Mouse (Mus musculus) olfactory bulb, adult 2 months (tissue): ENCODE data around the gene Gm4952. TPM values are rescaled to one million over a fixed set of nuclear protein-coding genes. Genes with fewer than 3 reads are reported as not detected.
"Not testable (repeated sequence)": the region's sequence is repeated elsewhere in the genome, so short reads cannot be mapped to it uniquely, and the experiment has no call there.

ENCODE experiments used
- H3K27ac ChIP-seq: fragments of 200-500 bp; 2 replicates; pipeline ENCODE4 v1.5.1; 2012; ENCODE audit warnings: low read depth, low read length; ENCODE audit not compliant: insufficient read depth
- H3K4me1 ChIP-seq: fragments of 200-500 bp; 2 replicates; pipeline ENCODE4 v1.6.1; 2012; ENCODE audit warnings: low read length; ENCODE audit not compliant: control insufficient read depth, insufficient read depth
- H3K4me3 ChIP-seq: fragments of 200-500 bp; 2 replicates; pipeline ENCODE4 v1.5.1; 2012; ENCODE audit warnings: mild to moderate bottlenecking, low read depth, low read length, moderate library complexity; ENCODE audit not compliant: insufficient read depth
- CTCF ChIP-seq: fragments of 200-500 bp; IDR thresholded peaks from 2 replicates; pipeline ENCODE4 v1.5.1; 2012; ENCODE audit warnings: low read depth, mild to moderate bottlenecking, low read length, moderate library complexity; ENCODE audit not compliant: insufficient read depth
- POLR2A ChIP-seq: fragments of 200-500 bp; IDR thresholded peaks from 2 replicates; pipeline ENCODE4 v1.6.1; 2012; ENCODE audit warnings: mild to moderate bottlenecking, low read depth, low read length, moderate library complexity; ENCODE audit not compliant: insufficient read depth
- whole genome bisulfite sequencing: fragments of 180-500 bp; shearing (Covaris S2); methylation state at CpG from one replicate; pipeline ENCODE4 v1.1.7; 2018; 5-methylcytosine and 5-hydroxymethylcytosine counted together
- polyA plus RNA-seq: library from polyadenylated mRNA; stranded (reverse); fragments of >200 nt; gene quantifications from 2 replicates; pipeline ENCODE4 v1.2.4, GENCODE M21; 2012; ENCODE audit warnings: low replicate concordance; ENCODE audit not compliant: missing spikeins, insufficient read depth, insufficient read length

Gene Gm4952
- polyA plus RNA-seq, 1 experiment = not detected

DNA sequence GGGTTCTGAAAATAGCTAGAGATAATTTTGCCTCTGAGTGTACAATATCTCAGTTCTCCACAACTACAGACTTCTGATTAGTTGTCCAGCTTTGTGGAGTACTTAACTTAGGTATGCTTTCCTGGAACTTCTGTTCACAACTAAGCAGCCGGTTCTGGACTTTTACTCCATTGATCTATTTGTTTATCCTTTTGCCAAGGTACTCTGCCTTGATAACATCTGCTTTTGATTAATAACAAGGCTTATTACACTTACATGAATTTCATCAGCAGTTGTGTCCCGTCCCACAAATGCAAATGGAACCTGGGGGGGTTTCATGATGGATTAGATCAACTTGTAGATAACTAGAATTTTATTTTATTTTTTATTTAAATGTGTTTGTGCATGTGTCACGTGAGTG lies 37.1 kb downstream of the Gm4952 start:
- H3K4me1 ChIP-seq = no peaks in the 10 kb centered on the region
- WGBS = 74% methylated on average over 3 of the region's 3 CpGs
- no peak overlapping the region for H3K27ac ChIP-seq
- TF ChIP-seq POLR2A = no peak
- no peak for TF ChIP-seq CTCF
- no peak overlapping the region for H3K4me3 ChIP-seq

DNA sequence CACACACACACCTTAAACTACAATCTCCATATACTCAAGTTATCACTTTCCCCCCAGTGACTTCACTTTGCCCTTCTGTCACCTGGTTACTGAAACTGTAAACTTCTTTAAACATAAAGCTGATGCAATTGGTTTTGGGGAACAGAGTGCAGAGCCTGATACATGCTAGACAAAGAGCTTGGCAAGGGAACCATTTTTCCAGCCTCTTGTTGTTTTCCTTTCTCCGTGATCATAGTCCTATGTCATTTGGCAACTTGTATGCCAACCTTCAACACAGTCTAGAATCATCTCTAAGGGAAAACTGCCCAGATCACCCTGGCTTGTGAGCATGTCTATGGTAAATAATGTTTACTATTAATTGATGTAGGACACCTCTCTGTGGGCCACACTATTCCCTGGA lies 38.3 kb downstream of the Gm4952 start:
- Histone ChIP-seq H3K27ac (no peak overlapping the region), H3K4me1 (no peaks in the 10 kb centered on the region), H3K4me3 (no peak overlapping the region)
- 59% methylated on average over 1 of the region's 1 CpGs for WGBS
- TF ChIP-seq CTCF (no peak), POLR2A (no peak)

DNA sequence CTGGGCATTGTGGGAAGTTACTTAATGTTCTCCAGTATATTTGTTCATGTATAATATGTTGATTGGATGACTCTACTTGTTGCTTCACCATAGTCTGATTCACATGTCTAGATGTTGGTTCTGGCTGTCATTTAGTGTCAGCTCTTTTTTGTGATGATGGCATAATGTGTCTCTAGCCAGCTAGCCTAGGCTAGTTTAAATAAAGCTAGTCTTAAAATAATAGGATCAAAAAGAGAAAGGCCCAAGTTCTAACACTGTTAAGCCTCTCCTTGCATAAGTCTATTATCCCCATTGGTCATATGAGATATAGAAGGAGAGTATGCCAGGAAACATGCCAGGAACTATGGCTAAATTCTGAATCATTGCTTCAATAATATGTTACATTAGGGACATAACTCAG lies 49.7 kb downstream of the Gm4952 start:
- TF ChIP-seq CTCF = no peak

DNA sequence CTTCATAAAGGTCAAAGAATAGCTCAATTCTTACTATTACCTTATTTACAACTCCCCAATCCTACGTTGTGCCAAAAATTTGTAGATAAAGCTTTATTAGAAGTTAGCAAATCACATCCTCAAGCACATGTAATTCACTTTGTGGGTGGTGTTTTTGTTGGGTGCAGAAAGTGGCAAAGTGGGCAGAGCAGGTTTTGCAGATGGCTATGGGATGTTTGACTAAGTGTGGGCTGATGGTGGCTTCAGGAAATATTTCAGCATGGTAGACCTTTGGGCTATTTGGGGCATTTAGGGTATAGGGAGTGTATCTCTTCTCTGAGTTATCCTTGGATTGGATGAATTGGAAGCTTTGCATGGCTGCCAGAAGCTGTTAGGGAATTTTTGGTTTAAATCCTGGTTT lies 66.4 kb downstream of the Gm4952 start:
- TF ChIP-seq CTCF = no peak
- TF ChIP-seq POLR2A = no peak
- Histone ChIP-seq H3K4me1 (no peaks in the 10 kb centered on the region), H3K27ac (no peak overlapping the region), H3K4me3 (no peak overlapping the region)
- 85% methylated on average over 1 of the region's 1 CpGs for WGBS

More for the DNA sequence above, 49.7 kb downstream of the Gm4952 start:
- no peaks in the 10 kb centered on the region for H3K4me1 ChIP-seq
- H3K4me3 ChIP-seq = no peak overlapping the region
- no peak overlapping the region for H3K27ac ChIP-seq

DNA sequence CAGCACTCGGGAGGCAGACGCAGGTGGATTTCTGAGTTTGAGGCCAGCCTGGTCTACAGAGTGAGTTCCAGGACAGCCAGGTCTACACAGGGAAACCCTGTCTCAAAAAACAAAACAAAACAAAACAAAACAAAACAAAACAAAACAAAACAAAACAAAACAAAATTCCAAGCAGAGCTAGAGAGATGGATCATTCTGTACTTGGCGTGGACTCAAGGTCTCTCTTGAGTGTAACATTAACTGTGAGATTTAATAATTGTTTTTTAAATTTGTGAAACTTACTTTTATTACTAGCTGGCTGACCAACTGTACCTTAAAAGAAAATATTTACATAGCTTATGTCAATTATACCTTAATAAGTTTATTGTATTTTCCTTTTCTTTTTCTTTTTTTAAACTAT lies 68.8 kb downstream of the Gm4952 start:
- not testable (repeated sequence) for H3K27ac ChIP-seq, H3K4me1 ChIP-seq, H3K4me3 ChIP-seq
- 98% methylated on average over 3 of the region's 3 CpGs for WGBS

DNA sequence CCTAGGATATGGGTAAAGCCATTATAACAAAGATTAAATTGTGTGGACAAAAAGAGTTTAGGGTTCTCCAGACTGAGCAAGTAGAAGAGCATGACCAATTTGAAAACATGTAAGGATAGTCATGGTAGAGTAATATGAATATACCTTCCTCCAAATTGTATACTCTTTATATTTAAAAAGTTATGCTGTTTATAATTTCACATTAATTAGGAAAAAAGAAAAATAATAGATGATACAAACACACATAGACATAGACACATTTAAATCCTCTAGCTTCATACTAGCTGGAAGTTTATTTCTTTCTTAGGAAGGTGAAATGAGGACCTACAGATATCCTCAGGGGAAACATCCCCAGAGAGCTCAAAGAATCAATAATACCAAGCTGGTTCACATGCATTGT lies 70.4 kb downstream of the Gm4952 start, which contains the start of gene Olfr1442:
Gene Olfr1442, plus strand, starts transcription at position 301 of the 400 bp plus-strand sequence.
- Histone ChIP-seq H3K4me3 (no peak within 1 kb of the TSS), H3K4me1 (no peaks in the 10 kb centered on the region), H3K27ac (no peak within 1 kb of the TSS)
- TF ChIP-seq POLR2A = no peak
- no peak for TF ChIP-seq CTCF

DNA sequence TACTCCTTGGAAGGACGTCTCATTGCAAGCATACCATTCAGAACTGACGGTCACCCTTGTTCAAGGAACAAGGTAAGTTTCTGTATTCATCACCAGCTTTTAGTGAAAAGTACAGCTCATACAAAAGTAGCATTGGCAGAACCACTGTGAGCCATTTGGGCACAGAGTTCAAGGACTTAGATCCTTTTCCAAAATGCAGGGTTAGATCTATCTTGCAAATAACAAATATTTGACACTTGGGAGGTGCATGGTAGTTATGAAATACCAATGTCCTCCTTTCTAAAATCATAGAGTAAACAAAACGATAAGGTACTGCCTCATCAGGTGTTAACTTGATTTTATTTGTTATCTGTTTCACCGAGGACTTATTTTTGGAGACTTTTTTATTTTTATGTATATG lies 71.3 kb downstream of the Gm4952 start:
- no peak overlapping the region for H3K27ac ChIP-seq
- H3K4me1 ChIP-seq = no peaks in the 10 kb centered on the region
- H3K4me3 ChIP-seq = no peak overlapping the region
- no peak for TF ChIP-seq CTCF
- TF ChIP-seq POLR2A = no peak
- 86% methylated on average over 4 of the region's 4 CpGs for WGBS

DNA sequence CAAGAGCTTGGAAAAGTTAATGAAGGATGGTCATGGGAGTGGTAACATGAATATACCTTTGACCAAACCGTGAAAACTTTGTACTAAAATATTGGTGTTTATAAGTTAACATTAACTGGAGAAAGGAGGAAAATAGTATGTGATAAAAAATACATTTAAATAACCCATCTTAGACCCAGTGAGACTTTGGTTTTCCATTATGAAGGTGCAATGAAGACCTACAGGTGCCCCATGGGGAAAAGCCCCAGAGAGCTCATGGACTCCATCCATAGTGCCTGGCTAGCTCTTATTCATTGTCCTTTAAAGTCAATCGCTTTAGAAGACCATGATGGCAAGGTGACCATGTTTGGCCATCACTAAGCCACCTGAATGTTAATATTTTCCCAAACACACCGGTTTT lies 78.0 kb downstream of the Gm4952 start, which contains the start of gene Olfr1443:
Gene Olfr1443, plus strand, starts transcription at position 301 of the 400 bp plus-strand sequence.
- WGBS = 76% methylated on average over 3 of the region's 3 CpGs
- no peaks in the 10 kb centered on the region for H3K4me1 ChIP-seq
- no peak within 1 kb of the TSS for H3K27ac ChIP-seq
- TF ChIP-seq CTCF (no peak), POLR2A (no peak)
- no peak within 1 kb of the TSS for H3K4me3 ChIP-seq

Other genes starting within 250 kb of the Gm4952 start
- gene Olfr1440, start 212.7 kb upstream of the Gm4952 start, polyA plus RNA-seq = not detected in 2 replicates
- gene Olfr1441, start 182.5 kb upstream of the Gm4952 start, polyA plus RNA-seq = not detected in 2 replicates
- not detected in 2 replicates for gene Pfpl, start 172.1 kb upstream of the Gm4952 start, polyA plus RNA-seq
- gene Mpeg1, start 139.2 kb upstream of the Gm4952 start, polyA plus RNA-seq = not detected in 2 replicates
- gene Dtx4, start 98.5 kb upstream of the Gm4952 start, polyA plus RNA-seq = not detected in 2 replicates
- gene Fam111a, start 54.2 kb upstream of the Gm4952 start, polyA plus RNA-seq = not detected in 2 replicates
- not detected in 2 replicates for gene Glyat, start 33.3 kb downstream of the Gm4952 start, polyA plus RNA-seq
- gene Olfr1442, start 70.5 kb downstream of the Gm4952 start, polyA plus RNA-seq = not detected in 2 replicates
- not detected in 2 replicates for gene Olfr1443, start 78.1 kb downstream of the Gm4952 start, polyA plus RNA-seq
- gene Keg1, start 95.8 kb downstream of the Gm4952 start, polyA plus RNA-seq = not detected in 2 replicates
- not detected in 2 replicates for gene Cntf, start 165.7 kb downstream of the Gm4952 start, polyA plus RNA-seq
- 94.6 and 138 TPM in 2 replicates for gene Zfp91, start 196.2 kb downstream of the Gm4952 start, polyA plus RNA-seq
- not detected in 2 replicates for gene Lpxn, start 196.2 kb downstream of the Gm4952 start, polyA plus RNA-seq
- not detected in 2 replicates for gene Gm5244, start 246.7 kb downstream of the Gm4952 start, polyA plus RNA-seq